Mouse (Mus musculus) cortical plate, adult 2 months (tissue): ENCODE results near the gene Ube2f. TPM values are rescaled to one million over a fixed set of nuclear protein-coding genes. Genes with fewer than 3 reads are reported as not detected.
A peak's percentile ranks its signal among the peaks of the same experiment; 100 is the strongest.

Experiments
- H3K27ac ChIP-seq: fragments of 200-500 bp; 2 replicates; pipeline ENCODE4 v1.5.1; 2012; ENCODE audit warnings: low read length, control low read depth, inconsistent platforms; ENCODE audit not compliant: insufficient read depth
- H3K4me1 ChIP-seq: fragments of 200-500 bp; 2 replicates; pipeline ENCODE4 v1.6.1; 2011; ENCODE audit warnings: low read length; ENCODE audit not compliant: control insufficient read depth, insufficient read depth
- H3K4me3 ChIP-seq: fragments of 200-500 bp; 2 replicates; pipeline ENCODE4 v1.5.1; 2011; ENCODE audit warnings: mild to moderate bottlenecking, low read length, control low read depth; ENCODE audit not compliant: insufficient read depth
- CTCF ChIP-seq: fragments of 200-500 bp; IDR thresholded peaks from 2 replicates; pipeline ENCODE4 v1.5.1; 2011; ENCODE audit warnings: mild to moderate bottlenecking, control low read depth, low read length; ENCODE audit not compliant: insufficient read depth; ENCODE audit errors: extremely low read depth
- POLR2A ChIP-seq: fragments of 200-500 bp; IDR thresholded peaks from 2 replicates; pipeline ENCODE4 v1.6.1; 2011; ENCODE audit warnings: mild to moderate bottlenecking, low read length, control low read depth; ENCODE audit not compliant: insufficient read depth; ENCODE audit errors: extremely low read depth
- polyA plus RNA-seq: library from polyadenylated mRNA; depleted of rRNA; stranded (reverse); fragments of >200 nt; gene quantifications from 2 replicates; pipeline ENCODE4 v1.2.3, GENCODE M21; 2012

The Ube2f gene
- polyA plus RNA-seq, 1 experiment, result 65.7 TPM

DNA sequence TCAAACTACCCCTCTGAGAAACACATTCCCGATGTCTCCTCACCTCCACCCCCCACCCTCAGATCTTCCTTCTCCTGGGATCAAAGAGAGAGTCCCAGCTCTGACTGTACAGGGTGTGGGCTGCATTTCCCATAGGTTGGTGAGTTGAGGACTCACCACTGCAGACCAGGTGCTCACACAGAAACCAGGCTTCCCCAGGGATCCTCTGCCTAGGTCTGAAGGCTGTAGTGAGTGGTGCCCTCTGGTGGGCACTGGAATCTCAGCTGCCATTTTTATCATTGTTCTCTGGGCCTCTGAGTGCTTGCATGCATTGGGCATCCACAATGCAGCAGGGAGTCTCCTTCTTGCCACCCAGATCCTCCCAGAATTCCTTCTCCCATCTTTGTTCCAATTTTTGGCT, 39.0 kb upstream of the Ube2f start:
- Histone ChIP-seq H3K4me3 (no peak overlapping the region), H3K27ac (no peak overlapping the region), H3K4me1 (peaks cover 37% of the 10 kb centered on the region)
- TF ChIP-seq POLR2A, result no peak
- TF ChIP-seq CTCF, result peak; percentile 76

DNA sequence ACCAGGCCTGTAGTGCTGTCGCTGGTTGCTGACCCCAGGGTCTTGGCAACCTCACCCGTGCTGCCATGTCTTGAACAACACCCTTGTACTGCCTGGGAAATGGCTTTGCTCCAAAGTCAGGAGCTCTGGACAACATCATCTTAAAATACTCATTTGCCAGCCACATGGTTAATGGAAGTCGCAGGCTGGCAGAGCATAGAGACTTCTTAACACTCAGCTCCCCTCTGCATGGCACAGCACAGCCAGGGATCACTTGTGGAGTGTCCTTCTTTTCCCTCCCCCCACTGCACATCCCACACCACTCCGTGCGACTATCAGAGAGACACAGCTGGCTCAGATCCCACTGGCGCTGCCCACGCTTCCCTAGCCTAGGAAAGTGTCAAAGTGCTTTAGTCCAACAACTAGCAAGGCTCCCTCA, 38.5 kb upstream of the Ube2f start:
- H3K4me1 ChIP-seq, result peaks cover 34% of the 10 kb centered on the region
- H3K27ac ChIP-seq, result no peak overlapping the region; the same call in 1 of the 2 replicates
- H3K4me3 ChIP-seq, result no peak overlapping the region
- TF ChIP-seq POLR2A, result no peak
- TF ChIP-seq CTCF, result no peak

DNA sequence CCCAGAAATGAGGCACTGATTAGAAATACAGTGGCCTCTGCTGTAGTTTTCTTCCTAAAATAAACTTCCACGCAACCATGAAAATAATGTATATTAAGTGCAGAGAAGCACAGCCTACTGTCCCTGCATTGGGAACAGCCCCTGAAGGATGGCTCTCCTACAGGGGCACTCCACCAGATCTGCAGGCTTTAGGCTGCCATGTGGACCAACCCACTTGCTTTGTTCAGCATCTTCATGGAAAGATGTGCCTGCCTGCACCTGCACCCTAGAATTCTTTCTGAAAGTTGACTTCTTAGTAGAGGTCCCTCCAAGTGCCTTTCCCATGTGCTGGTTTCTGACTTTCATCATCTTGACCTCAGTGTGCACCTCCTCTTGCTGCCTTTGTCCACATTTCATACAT, 34.8 kb upstream of the Ube2f start:
- no peak for TF ChIP-seq POLR2A
- TF ChIP-seq CTCF, result no peak
- Histone ChIP-seq H3K4me1 (peaks cover 23% of the 10 kb centered on the region), H3K27ac (no peak overlapping the region), H3K4me3 (no peak overlapping the region)

DNA sequence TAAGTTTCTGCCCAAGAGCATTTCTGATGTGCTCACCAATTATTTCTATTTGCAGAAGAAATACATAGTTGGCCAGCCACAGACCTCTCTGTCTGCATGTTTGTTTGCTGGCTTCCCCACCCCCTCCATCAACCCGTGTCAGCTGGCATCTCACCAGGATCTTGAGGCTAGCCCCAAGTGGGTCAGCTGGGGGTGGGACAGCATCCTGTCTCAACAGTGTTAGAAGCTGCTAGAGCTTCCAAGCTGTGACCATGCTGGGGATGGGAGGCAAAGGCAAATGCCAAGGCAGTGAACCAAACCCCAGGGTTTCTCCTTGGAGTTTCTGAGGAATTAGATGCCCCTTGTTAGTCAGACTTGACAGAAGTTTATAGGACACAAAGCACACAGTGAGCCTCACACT, 34.1 kb upstream of the Ube2f start:
- Histone ChIP-seq H3K27ac (no peak overlapping the region), H3K4me1 (peaks cover 17% of the 10 kb centered on the region), H3K4me3 (no peak overlapping the region)
- TF ChIP-seq CTCF (no peak), POLR2A (no peak)

DNA sequence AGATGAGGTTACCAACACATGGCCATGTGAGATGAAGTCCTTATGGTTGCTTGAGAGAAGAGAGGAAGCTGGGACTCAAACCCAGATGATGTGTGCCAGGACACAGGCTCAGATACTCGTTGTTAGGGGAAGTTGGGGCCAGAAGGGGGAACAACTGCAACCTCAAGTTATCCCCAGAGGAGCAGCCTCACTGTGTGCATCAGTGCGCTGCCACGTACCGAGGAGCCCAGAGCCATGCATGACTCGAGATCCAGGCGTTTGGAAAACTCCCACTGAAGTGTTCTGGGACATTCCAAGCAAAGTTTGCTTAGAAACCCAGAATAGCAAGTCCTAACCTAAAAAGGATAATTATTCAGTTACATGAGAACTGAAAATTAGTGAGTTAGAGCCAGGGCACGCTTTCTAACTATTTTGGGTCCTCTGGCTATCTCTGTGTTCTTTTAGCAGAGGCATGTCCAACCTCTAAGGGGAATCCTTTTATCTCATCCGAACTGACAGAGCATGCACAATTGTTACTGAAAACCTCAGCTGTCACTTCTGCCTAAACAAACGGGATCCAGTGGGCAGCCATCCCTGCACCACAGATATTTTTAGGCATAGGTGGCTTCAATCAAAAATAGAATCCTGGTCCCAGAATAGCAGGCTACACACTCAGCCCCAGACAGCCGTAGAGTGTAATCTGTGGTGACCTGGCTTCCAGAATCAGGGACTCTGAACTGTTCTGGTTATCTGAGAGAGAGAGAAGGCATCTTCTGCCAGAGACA, 33.4 kb upstream of the Ube2f start:
- Histone ChIP-seq H3K4me3 (no peak overlapping the region), H3K27ac (no peak overlapping the region), H3K4me1 (peaks cover 12% of the 10 kb centered on the region)
- TF ChIP-seq POLR2A, result no peak
- no peak for TF ChIP-seq CTCF

DNA sequence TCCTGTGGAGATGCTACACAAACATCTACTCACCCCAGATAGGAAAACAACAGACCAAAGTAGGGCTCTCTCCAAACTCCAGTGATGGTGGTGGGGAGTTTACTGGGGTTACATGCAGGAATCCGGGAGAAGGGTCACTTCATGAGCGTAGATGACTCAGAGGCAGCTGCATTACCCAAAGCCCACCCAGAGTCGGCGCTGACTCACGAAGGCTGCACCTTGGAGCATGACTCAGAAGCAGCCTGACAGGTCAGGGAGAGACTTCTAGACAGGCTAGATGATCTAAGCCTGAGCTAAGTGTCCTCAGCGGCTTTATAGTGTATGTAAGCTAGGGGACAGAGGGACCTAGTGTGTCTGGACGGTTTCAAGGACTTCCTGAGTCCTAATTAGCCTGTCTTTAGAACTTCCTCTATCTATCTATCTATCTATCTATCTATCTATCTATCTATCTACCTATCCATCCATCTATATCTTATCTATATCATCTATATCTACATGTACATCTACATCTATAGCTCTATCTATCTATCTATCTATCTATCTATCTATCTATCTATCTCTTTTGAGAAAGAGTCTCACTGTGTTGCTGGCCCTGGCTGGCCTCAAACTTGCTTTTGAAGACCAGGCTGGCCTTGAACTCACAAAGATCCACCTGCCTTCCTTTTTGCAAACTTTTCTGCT, 30.3 kb upstream of the Ube2f start:
- no peak for TF ChIP-seq POLR2A
- no peak for TF ChIP-seq CTCF
- Histone ChIP-seq H3K4me1 (peaks cover 8% of the 10 kb centered on the region), H3K4me3 (no peak overlapping the region), H3K27ac (no peak overlapping the region)

DNA sequence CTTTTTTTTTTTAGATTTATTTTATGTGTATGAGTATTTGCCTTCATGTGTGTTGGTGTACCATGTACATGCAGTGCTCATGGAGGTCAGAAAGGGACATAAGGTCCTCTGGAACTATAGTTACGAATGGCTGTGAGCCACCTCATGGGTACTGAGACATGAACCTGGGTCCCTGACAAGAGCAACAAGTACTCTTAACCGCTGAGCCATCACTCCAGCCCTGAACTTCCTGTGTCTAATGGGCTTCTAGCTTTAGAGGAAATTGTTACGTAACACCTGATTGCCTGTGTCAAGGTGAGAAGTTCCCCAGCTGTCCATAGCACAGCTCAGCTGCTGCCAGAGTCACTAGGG, 29.8 kb upstream of the Ube2f start:
- TF ChIP-seq POLR2A (no peak), CTCF (no peak)
- Histone ChIP-seq H3K4me3 (no peak overlapping the region), H3K27ac (no peak overlapping the region), H3K4me1 (peaks cover 8% of the 10 kb centered on the region)

DNA sequence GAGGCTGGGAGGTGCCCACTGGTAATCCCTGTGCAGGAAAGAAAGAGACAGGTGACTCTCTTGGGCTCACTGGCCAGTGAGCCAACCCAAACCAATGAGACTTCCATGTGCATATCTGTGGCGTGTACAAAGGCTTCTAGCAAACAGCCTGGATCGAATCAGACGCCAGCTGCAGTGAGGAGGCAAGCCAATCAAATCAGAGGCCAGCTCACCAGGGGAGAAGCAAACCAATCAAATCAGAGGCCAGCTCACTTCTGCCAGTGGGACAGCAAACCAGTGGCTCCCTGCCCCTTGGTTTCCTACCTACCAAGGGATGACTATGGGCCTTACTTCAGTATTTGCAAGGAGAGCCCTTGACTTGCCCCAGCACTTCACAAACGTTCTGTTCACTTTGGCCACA, 23.5 kb upstream of the Ube2f start:
- Histone ChIP-seq H3K4me1 (no peaks in the 10 kb centered on the region), H3K4me3 (no peak overlapping the region), H3K27ac (no peak overlapping the region)
- TF ChIP-seq CTCF (no peak), POLR2A (no peak)

DNA sequence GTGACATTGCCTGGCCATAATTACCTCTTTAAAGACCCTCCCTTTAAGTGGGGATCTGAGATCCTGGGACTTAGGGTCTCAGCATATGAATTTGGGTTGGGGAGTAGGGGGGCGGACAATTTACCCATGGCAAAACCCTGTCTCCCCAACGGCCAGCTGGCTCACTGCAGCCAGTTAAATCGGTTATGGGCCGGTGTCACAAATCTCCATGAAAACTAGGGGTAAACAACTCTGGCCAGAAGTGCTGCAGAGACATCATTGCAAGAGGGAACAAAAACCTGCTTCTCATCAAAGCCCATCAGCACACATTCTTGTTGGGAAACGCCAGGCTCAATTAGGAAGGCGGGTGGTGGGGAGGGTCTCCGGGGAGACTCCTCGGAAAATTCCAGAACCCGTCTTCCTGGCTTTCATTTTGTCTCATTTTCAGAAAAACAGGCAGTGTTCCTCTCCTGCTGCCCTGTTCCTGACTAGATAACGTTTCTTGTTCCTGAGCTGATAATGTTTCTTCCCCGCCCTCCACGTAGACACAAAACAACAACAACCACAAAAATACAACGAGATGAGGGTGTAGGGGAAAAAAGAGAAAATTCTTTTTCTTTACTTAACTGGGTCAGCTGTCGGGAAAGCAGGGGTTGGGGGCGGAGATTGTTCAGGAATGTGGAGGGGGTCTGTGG, 22.6 kb upstream of the Ube2f start:
- no peak for TF ChIP-seq CTCF
- TF ChIP-seq POLR2A, result no peak
- no peaks in the 10 kb centered on the region for H3K4me1 ChIP-seq
- no peak overlapping the region for H3K27ac ChIP-seq
- no peak overlapping the region for H3K4me3 ChIP-seq
